Mouse (Mus musculus): Measurements from ENCODE around the gene Agrp. TPM values are rescaled to one million over a fixed set of nuclear protein-coding genes. Genes with fewer than 3 reads are reported as not detected.

Agrp gene
- polyA plus RNA-seq, 2 experiments = 1.0 to 2.5 TPM

GRCm38 (mm10) chr8:105519591-105519990, 117.6 kb downstream of the Agrp start:
- Histone ChIP-seq H3K9me3 (ENCODE audit: control insufficient read depth, low read length) (no peaks in the 10 kb centered on the region), H3K4me1 (ENCODE audit: control insufficient read depth, insufficient read depth, low read length) (peaks cover 34% of the 10 kb centered on the region), H3K36me3 (ENCODE audit: control insufficient read depth, insufficient read depth, low read length) (peaks cover 21% of the 10 kb centered on the region), H3K27ac (replicated peaks; ENCODE audit: low read depth, low read length) (no peak overlapping the region), H3K27me3 (ENCODE audit: control insufficient read depth, insufficient read depth, low read length) (no peaks in the 10 kb centered on the region), H3K4me2 (replicated peaks; ENCODE audit: low read depth, low read length, severe bottlenecking) (peak overlapping the region; percentile 97), H3K9ac (ENCODE audit: low read depth, low read length, severe bottlenecking) (no peak overlapping the region), H3K4me3 (replicated peaks; ENCODE audit: low read length) (peak overlapping the region; percentile 56)
- ATAC-seq (ENCODE audit: low FRiP score, low read depth) = no peak
- WGBS = 5% methylated on average over 2 of the region's 2 CpGs
- no peak for DNase-seq (ENCODE audit: low spot score)
- no peak for TF ChIP-seq POLR2A (IDR thresholded peaks at IDR 0.05; ENCODE audit: borderline replicate concordance, extremely low read depth, insufficient read depth, insufficient read length)

GRCm38 (mm10) chr8:105518436-105519313, 118.5 kb downstream of the Agrp start, which contains the start of gene Hsd11b2:
Gene Hsd11b2, plus strand, starts transcription at chr8:105518755.
- H3K9ac ChIP-seq (ENCODE audit: low read depth, low read length, severe bottlenecking) = peak within 1 kb of the TSS; percentile 62
- peaks cover 15% of the 10 kb centered on the region for H3K36me3 ChIP-seq (ENCODE audit: control insufficient read depth, insufficient read depth, low read length)
- H3K4me2 ChIP-seq (replicated peaks; ENCODE audit: low read depth, low read length, severe bottlenecking) = peak within 1 kb of the TSS; percentile 97
- no peaks in the 10 kb centered on the region for H3K9me3 ChIP-seq (ENCODE audit: control insufficient read depth, low read length)
- DNase-seq (ENCODE audit: low spot score) (peak; percentile 27), ATAC-seq (ENCODE audit: low FRiP score, low read depth) (peak; percentile 51)
- under 1% methylated on average over 54 of the region's 68 CpGs for WGBS
- TF ChIP-seq POLR2A (IDR thresholded peaks at IDR 0.05; ENCODE audit: borderline replicate concordance, extremely low read depth, insufficient read depth, insufficient read length) = no peak
- no peaks in the 10 kb centered on the region for H3K27me3 ChIP-seq (ENCODE audit: control insufficient read depth, insufficient read depth, low read length)
- H3K27ac ChIP-seq (replicated peaks; ENCODE audit: low read depth, low read length) = peak within 1 kb of the TSS; percentile 61
- peak within 1 kb of the TSS; percentile 56 for H3K4me3 ChIP-seq (replicated peaks; ENCODE audit: low read length)
- H3K4me1 ChIP-seq (ENCODE audit: control insufficient read depth, insufficient read depth, low read length) = peaks cover 34% of the 10 kb centered on the region

- Histone ChIP-seq H3K4me1 (ENCODE audit: control insufficient read depth, insufficient read depth, low read length) (peaks cover 34% of the 10 kb centered on the region), H3K36me3 (ENCODE audit: control insufficient read depth, insufficient read depth, low read length) (peaks cover 4% of the 10 kb centered on the region; the same call in 1 of the 2 replicates), H3K9me3 (ENCODE audit: control insufficient read depth, low read length) (no peaks in the 10 kb centered on the region), H3K4me2 (replicated peaks; ENCODE audit: low read depth, low read length, severe bottlenecking) (no peak overlapping the region), H3K9ac (ENCODE audit: low read depth, low read length, severe bottlenecking) (no peak overlapping the region), H3K4me3 (replicated peaks; ENCODE audit: low read length) (no peak overlapping the region), H3K27me3 (ENCODE audit: control insufficient read depth, insufficient read depth, low read length) (no peaks in the 10 kb centered on the region), H3K27ac (replicated peaks; ENCODE audit: low read depth, low read length) (no peak overlapping the region)
- no peak for DNase-seq (ENCODE audit: low spot score)
- TF ChIP-seq POLR2A (IDR thresholded peaks at IDR 0.05; ENCODE audit: borderline replicate concordance, extremely low read depth, insufficient read depth, insufficient read length) = no peak
- ATAC-seq (ENCODE audit: low FRiP score, low read depth) = no peak
- WGBS = 47% methylated on average over 8 of the region's 8 CpGs
Measured at GRCm38 (mm10) chr8:105517346-105517745, 119.8 kb downstream of the Agrp start.

MicroRNAs within 50 kb of the gene (microRNA counts, 519-probe panel; counts per million panel counts)
- microRNA mmu-miR-1966 = 2,589 counts per million, percentile 44 among the panel's probes with 10 or more counts

Small RNA genes lying within 50 kb of the gene (microRNA-seq; reads per million reads assigned to microRNA genes)
- gene Mir1966 = not detected

Other genes starting within 250 kb of the Agrp start
- gene Kctd19, start 223.9 kb downstream of the Agrp start, polyA plus RNA-seq (2012; rRNA removed) = 0.04 TPM in 1 of 2 replicates, not detected in the other
- gene Kctd19, start 223.9 kb downstream of the Agrp start, polyA plus RNA-seq (2014; fragmentation: Nextera tagmentation; extraction: Ambion mirVana) = 0.18 TPM in 1 of 2 replicates, not detected in the other
- gene Lrrc36, start 223.8 kb downstream of the Agrp start, polyA plus RNA-seq (2012; rRNA removed) = 0.84 and 1.0 TPM in 2 replicates
- gene Lrrc36, start 223.8 kb downstream of the Agrp start, polyA plus RNA-seq (2014; fragmentation: Nextera tagmentation; extraction: Ambion mirVana) = 0.58 and 0.62 TPM in 2 replicates
- gene Tppp3, start 165.9 kb downstream of the Agrp start, polyA plus RNA-seq (2012; rRNA removed) = 107 and 130 TPM in 2 replicates
- gene Tppp3, start 165.9 kb downstream of the Agrp start, polyA plus RNA-seq (2014; fragmentation: Nextera tagmentation; extraction: Ambion mirVana) = 123 and 164 TPM in 2 replicates
- 72.3 and 90.2 TPM in 2 replicates for gene Zdhhc1, start 140.5 kb downstream of the Agrp start, polyA plus RNA-seq (2012; rRNA removed)
- 36.8 and 42.9 TPM in 2 replicates for gene Zdhhc1, start 140.5 kb downstream of the Agrp start, polyA plus RNA-seq (2014; fragmentation: Nextera tagmentation; extraction: Ambion mirVana)
- 3.3 and 6.4 TPM in 2 replicates for gene Hsd11b2, start 118.6 kb downstream of the Agrp start, polyA plus RNA-seq (2012; rRNA removed)
- 1.7 and 2.2 TPM in 2 replicates for gene Hsd11b2, start 118.6 kb downstream of the Agrp start, polyA plus RNA-seq (2014; fragmentation: Nextera tagmentation; extraction: Ambion mirVana)
- 98.9 and 105 TPM in 2 replicates for gene Atp6v0d1, start 71.3 kb downstream of the Agrp start, polyA plus RNA-seq (2012; rRNA removed)
- 91.2 and 93.2 TPM in 2 replicates for gene Atp6v0d1, start 71.3 kb downstream of the Agrp start, polyA plus RNA-seq (2014; fragmentation: Nextera tagmentation; extraction: Ambion mirVana)
- gene Ripor1, start 32.1 kb downstream of the Agrp start, polyA plus RNA-seq (2012; rRNA removed) = 25.0 and 34.3 TPM in 2 replicates
- 18.7 and 22.1 TPM in 2 replicates for gene Ripor1, start 32.1 kb downstream of the Agrp start, polyA plus RNA-seq (2014; fragmentation: Nextera tagmentation; extraction: Ambion mirVana)
- 39.1 and 48.1 TPM in 2 replicates for gene Ctcf, start 825 bp downstream of the Agrp start, polyA plus RNA-seq (2012; rRNA removed)
- 97.8 and 107 TPM in 2 replicates for gene Ctcf, start 825 bp downstream of the Agrp start, polyA plus RNA-seq (2014; fragmentation: Nextera tagmentation; extraction: Ambion mirVana)
- gene Carmil2, start 48.9 kb upstream of the Agrp start, polyA plus RNA-seq (2012; rRNA removed) = 2.1 and 2.3 TPM in 2 replicates
- gene Carmil2, start 48.9 kb upstream of the Agrp start, polyA plus RNA-seq (2014; fragmentation: Nextera tagmentation; extraction: Ambion mirVana) = 0.63 and 0.66 TPM in 2 replicates
- 52.8 and 68.4 TPM in 2 replicates for gene Acd, start 63.7 kb upstream of the Agrp start, polyA plus RNA-seq (2012; rRNA removed)
- 62.0 and 72.1 TPM in 2 replicates for gene Acd, start 63.7 kb upstream of the Agrp start, polyA plus RNA-seq (2014; fragmentation: Nextera tagmentation; extraction: Ambion mirVana)
- gene Pard6a, start 63.8 kb upstream of the Agrp start, polyA plus RNA-seq (2012; rRNA removed) = 17.9 and 28.4 TPM in 2 replicates
- 18.4 and 19.3 TPM in 2 replicates for gene Pard6a, start 63.8 kb upstream of the Agrp start, polyA plus RNA-seq (2014; fragmentation: Nextera tagmentation; extraction: Ambion mirVana)
- 0.18 TPM in 1 of 2 replicates, not detected in the other for gene 4933405L10Rik, start 70.3 kb upstream of the Agrp start, polyA plus RNA-seq (2012; rRNA removed)
- 0.29 TPM in 1 of 2 replicates, not detected in the other for gene 4933405L10Rik, start 70.3 kb upstream of the Agrp start, polyA plus RNA-seq (2014; fragmentation: Nextera tagmentation; extraction: Ambion mirVana)
- 43.3 and 45.4 TPM in 2 replicates for gene Enkd1, start 70.8 kb upstream of the Agrp start, polyA plus RNA-seq (2012; rRNA removed)
- 19.8 and 22.8 TPM in 2 replicates for gene Enkd1, start 70.8 kb upstream of the Agrp start, polyA plus RNA-seq (2014; fragmentation: Nextera tagmentation; extraction: Ambion mirVana)
- 10.5 and 11.7 TPM in 2 replicates for gene Gfod2, start 121.3 kb upstream of the Agrp start, polyA plus RNA-seq (2012; rRNA removed)
- 13.6 and 17.7 TPM in 2 replicates for gene Gfod2, start 121.3 kb upstream of the Agrp start, polyA plus RNA-seq (2014; fragmentation: Nextera tagmentation; extraction: Ambion mirVana)
- 31.3 and 37.4 TPM in 2 replicates for gene Ranbp10, start 190.0 kb upstream of the Agrp start, polyA plus RNA-seq (2012; rRNA removed)
- 12.2 and 15.0 TPM in 2 replicates for gene Ranbp10, start 190.0 kb upstream of the Agrp start, polyA plus RNA-seq (2014; fragmentation: Nextera tagmentation; extraction: Ambion mirVana)
- 0.06 and 0.19 TPM in 2 replicates for gene Tsnaxip1, start 190.3 kb upstream of the Agrp start, polyA plus RNA-seq (2012; rRNA removed)
- gene Tsnaxip1, start 190.3 kb upstream of the Agrp start, polyA plus RNA-seq (2014; fragmentation: Nextera tagmentation; extraction: Ambion mirVana) = 0.18 and 0.62 TPM in 2 replicates
- 92.2 and 98.0 TPM in 2 replicates for gene Cenpt, start 215.9 kb upstream of the Agrp start, polyA plus RNA-seq (2012; rRNA removed)
- 41.5 and 45.7 TPM in 2 replicates for gene Cenpt, start 215.9 kb upstream of the Agrp start, polyA plus RNA-seq (2014; fragmentation: Nextera tagmentation; extraction: Ambion mirVana)
- gene Thap11, start 217.7 kb upstream of the Agrp start, polyA plus RNA-seq (2012; rRNA removed) = 70.7 and 83.1 TPM in 2 replicates
- 62.5 and 68.4 TPM in 2 replicates for gene Thap11, start 217.7 kb upstream of the Agrp start, polyA plus RNA-seq (2014; fragmentation: Nextera tagmentation; extraction: Ambion mirVana)
- 239 and 249 TPM in 2 replicates for gene Nutf2, start 223.2 kb upstream of the Agrp start, polyA plus RNA-seq (2012; rRNA removed)
- 259 and 271 TPM in 2 replicates for gene Nutf2, start 223.2 kb upstream of the Agrp start, polyA plus RNA-seq (2014; fragmentation: Nextera tagmentation; extraction: Ambion mirVana)
- 91.8 and 127 TPM in 2 replicates for gene Edc4, start 243.5 kb upstream of the Agrp start, polyA plus RNA-seq (2012; rRNA removed)
- gene Edc4, start 243.5 kb upstream of the Agrp start, polyA plus RNA-seq (2014; fragmentation: Nextera tagmentation; extraction: Ambion mirVana) = 39.6 and 49.1 TPM in 2 replicates

All from limb, embryonic 14.5 days (tissue).